Mouse (Mus musculus) right cerebral cortex, postnatal 36 days (tissue): ENCODE data around the gene Slc12a3.

ENCODE experiments used
- DNase-seq, 2 experiments: peaks; one replicate each; pipeline ENCODE4 v3.0.0; 2022; ENCODE audit warnings: low spot score in 2 of 2, mixed read lengths in 1 of 2

The Slc12a3 gene

GRCm38 (mm10) chr8:94375551-94375991 is 46.6 kb downstream of the Slc12a3 start:
- no peak for DNase-seq

- no peak for DNase-seq
These were observed 47.2 kb downstream of the Slc12a3 start for GRCm38 (mm10) chr8:94376176-94376575.

- no peak for DNase-seq
These were observed 47.6 kb downstream of the Slc12a3 start for GRCm38 (mm10) chr8:94376580-94376979.

- no peak for DNase-seq
These were observed 48.0 kb downstream of the Slc12a3 start for GRCm38 (mm10) chr8:94377031-94377430.

GRCm38 (mm10) chr8:94377714-94378205 is 48.8 kb downstream of the Slc12a3 start:
- DNase-seq: no peak

- DNase-seq: no peak
These were observed 49.9 kb downstream of the Slc12a3 start for GRCm38 (mm10) chr8:94378763-94379415.

GRCm38 (mm10) chr8:94379686-94380085 is 50.7 kb downstream of the Slc12a3 start:
- no peak for DNase-seq

GRCm38 (mm10) chr8:94384166-94384565 is 55.2 kb downstream of the Slc12a3 start:
- no peak for DNase-seq

- DNase-seq: no peak
These were observed 56.7 kb downstream of the Slc12a3 start for GRCm38 (mm10) chr8:94385506-94386213.

- peak; percentile 99 for DNase-seq
These were observed 57.4 kb downstream of the Slc12a3 start, which contains the start of gene Herpud1 for GRCm38 (mm10) chr8:94386214-94387026. Gene Herpud1 (plus strand): TSS chr8:94386438.

- peak; percentile 77 to 78 for DNase-seq
These were observed 58.2 kb downstream of the Slc12a3 start for GRCm38 (mm10) chr8:94387027-94387684.

GRCm38 (mm10) chr8:94387785-94388184 is 58.8 kb downstream of the Slc12a3 start:
- DNase-seq: no peak

GRCm38 (mm10) chr8:94389531-94389930 is 60.5 kb downstream of the Slc12a3 start:
- no peak for DNase-seq

GRCm38 (mm10) chr8:94390429-94390828 is 61.4 kb downstream of the Slc12a3 start:
- no peak for DNase-seq

GRCm38 (mm10) chr8:94390910-94391309 is 61.9 kb downstream of the Slc12a3 start:
- no peak for DNase-seq

- DNase-seq: no peak
These were observed 63.1 kb downstream of the Slc12a3 start for GRCm38 (mm10) chr8:94392147-94392546.

GRCm38 (mm10) chr8:94392648-94393047 is 63.6 kb downstream of the Slc12a3 start:
- DNase-seq: no peak

GRCm38 (mm10) chr8:94395851-94396540 is 67.0 kb downstream of the Slc12a3 start:
- no peak for DNase-seq

- DNase-seq: peak in 1 of 2 experiments; percentile 31
These were observed 68.1 kb downstream of the Slc12a3 start for GRCm38 (mm10) chr8:94396964-94397657.

GRCm38 (mm10) chr8:94398587-94398986 is 69.6 kb downstream of the Slc12a3 start:
- no peak for DNase-seq
